Mouse (Mus musculus): Measurements from ENCODE around the gene Ntsr2.

Ntsr2 gene
- long read RNA-seq, experiment 1, result 0 reads
- long read RNA-seq, experiment 2, result 0 reads

DNA sequence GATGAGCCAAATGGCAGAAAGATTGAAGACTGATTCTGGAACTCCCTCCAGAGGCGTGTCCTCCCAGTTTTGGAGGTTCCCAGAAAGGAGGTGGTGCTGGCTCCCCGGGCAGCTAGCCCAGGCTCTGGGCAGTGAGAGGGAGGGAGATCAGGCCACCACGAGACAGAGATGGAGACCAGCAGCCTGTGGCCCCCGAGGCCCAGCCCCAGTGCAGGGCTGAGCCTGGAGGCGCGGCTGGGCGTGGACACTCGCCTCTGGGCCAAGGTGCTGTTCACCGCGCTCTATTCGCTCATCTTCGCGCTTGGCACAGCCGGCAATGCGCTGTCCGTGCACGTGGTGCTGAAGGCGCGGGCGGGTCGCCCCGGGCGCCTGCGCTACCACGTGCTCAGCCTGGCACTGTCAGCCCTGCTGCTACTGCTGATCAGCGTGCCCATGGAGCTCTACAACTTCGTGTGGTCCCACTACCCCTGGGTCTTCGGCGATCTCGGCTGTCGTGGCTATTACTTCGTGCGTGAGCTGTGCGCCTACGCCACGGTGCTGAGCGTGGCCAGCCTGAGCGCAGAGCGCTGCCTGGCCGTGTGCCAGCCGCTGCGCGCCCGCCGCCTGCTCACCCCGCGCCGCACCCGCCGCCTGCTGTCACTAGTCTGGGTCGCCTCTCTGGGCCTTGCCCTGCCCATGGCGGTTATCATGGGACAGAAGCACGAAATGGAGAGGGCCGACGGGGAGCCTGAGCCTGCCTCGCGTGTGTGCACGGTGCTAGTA is at the start of gene Ntsr2:
Gene Ntsr2 (plus strand): TSS at position 51 of the 762 bp plus-strand sequence.
- intact Hi-C loops (cut with DNase I), result no loop called here

DNA sequence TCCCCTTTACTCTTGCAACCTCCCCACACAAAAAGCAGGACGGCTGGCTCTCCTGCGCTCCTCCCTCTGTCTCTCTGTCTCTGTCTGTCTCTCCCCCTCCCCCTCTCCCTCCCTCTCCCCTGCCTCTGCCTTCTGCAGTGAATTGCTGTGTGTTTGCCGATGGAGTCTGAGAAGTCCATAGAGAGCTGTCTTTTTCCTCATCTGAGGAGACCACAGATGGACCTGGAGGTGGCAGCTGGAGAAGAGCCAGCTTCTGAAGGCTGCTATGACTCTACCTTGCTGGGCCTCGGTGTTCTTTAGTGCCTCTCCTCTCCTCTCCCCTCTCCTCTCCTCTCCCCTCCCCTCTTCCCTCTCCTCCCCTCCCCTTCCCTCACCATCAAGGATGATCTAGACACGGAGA is 47.6 kb upstream of the Ntsr2 start:
- intact Hi-C loops (cut with DNase I), result no loop called here

DNA sequence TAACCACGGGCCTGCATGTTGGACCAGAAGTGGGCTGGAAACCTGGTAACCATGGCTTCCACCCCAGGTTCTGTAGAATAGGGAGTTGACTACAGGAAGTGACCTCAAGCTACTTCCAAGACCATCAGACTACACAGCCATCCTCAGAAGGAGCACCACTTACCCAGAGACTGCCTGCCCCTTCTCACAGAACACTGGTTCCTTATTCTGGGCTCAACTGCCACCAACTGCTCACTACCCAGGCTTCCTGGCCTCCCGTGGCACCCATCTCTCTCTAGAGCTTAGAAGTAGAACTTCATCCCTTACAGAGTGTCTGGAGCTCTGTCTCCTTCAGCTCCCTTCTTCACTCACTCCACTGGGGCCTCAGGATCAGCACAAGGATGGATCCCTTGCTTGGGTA is 42.2 kb upstream of the Ntsr2 start, which contains the start of gene Lpin1:
Gene Lpin1 (minus strand): TSS at position 31 of the 400 bp plus-strand sequence.
- intact Hi-C loops (cut with DNase I), result no loop called here

DNA sequence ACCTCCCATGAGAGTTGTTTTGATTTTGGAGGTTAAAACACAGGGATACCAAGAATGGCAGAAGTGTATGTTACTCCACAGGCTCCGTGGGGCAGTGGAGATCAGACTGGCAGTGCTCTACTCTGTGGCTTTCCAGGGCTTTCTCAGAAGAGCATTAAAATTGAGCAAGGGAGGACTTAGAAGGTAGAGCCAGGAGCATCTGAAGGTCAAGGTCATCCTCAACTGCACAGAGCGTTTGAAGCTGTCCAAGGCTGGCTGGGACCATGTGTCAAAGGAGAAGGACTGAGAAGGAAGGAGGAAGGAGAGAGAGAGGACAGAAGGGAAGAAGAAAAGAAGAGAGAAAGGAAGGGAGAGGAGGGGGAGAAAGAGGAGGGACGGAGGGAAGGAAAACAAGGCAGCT is 38.6 kb upstream of the Ntsr2 start:
- intact Hi-C loops (cut with DNase I), result no loop called here

DNA sequence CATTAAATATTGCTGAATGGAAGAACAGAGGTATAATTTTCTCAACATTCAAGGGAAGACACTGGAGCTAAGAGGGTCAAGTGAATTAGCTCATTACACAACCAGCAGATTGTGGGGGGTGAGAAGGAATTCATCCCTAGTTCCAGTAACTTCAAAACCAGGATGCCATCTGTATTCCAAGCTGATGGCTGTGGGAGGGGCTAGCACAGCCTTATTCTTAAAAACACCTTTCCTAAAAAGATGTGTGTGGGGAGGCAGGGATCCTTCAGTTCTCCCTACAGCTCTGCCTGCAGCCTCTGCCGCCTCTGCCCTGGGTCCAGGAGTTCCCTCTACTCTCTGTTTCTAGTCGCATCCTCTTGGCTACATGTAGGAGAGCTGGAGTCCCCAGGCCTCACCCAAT is 37.4 kb upstream of the Ntsr2 start:
- intact Hi-C loops (cut with DNase I), result no loop called here

DNA sequence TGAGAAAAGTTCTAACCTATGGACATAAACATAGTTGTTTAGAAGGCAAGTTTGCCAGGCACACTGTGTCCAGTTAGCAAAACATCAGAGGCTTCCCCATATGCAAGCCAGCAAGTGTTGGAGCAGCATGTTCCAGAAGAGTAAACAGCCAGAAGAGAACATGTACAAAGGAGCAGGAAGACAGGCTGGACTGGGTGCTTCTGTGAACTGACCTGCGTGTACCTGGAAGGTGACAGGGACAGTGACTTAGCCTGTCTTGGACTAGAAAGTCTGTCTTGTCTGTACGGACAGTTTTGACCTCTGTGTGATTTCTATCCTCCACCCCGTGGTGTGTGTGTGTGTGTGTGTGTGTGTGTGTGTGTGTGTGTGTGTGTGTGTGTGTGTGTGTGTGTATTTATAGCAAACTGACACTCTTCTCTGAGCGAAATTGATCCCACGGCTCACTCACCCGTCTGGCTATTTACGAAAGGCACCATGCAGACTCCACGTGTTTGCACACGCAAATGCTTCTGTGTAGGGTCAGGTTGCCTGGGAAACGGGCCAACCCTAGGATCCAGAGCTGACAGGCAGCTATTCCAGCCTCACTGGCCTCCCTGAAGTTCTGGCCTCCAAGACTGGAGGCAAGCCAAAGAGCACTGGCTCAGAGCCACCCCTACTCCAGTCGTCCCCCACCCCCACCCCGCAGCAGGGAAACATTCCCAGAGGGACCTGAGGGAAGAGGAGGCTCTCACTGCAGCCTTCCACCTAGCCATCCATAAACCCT is 34.5 kb upstream of the Ntsr2 start:
- intact Hi-C loops (cut with DNase I), result no loop called here

DNA sequence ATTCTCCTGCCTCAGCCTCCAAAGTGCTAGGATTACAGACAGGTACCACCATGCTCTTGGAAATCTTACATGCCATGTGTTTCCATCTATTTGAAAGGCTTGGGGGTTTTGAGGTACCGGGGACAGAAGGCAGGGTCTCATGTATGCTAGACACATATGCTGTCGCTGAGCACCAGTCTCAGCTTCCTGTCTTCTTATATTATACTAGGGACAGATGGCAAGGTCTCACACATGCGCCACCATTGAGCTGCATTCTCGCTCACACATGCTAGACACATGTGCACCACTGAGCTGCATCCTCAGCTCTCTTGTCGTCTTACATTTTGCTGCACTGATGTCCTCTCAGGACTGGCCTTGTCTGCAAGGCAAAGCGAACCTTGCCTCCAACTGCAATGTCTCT is 33.7 kb upstream of the Ntsr2 start:
- intact Hi-C loops (cut with DNase I), result no loop called here

DNA sequence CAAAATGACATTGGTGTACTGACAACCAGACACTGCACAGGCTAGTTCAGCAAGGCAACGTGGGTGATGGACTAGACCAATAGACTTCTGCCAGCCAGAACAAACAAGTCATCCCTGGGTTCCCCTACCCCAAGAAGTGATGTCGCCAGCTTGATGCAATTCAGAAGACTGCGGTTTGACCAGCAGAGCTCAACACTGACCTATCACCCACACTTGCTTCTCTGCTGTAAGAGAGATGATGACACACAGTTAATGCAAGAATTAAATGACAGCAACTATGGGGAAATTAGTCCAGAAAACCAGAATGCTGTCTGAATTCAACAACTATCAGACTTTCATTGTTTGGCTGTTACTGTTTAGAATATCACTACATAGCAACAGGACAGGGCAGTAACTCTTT is 33.0 kb upstream of the Ntsr2 start:
- intact Hi-C loops (cut with DNase I), result no loop called here

DNA sequence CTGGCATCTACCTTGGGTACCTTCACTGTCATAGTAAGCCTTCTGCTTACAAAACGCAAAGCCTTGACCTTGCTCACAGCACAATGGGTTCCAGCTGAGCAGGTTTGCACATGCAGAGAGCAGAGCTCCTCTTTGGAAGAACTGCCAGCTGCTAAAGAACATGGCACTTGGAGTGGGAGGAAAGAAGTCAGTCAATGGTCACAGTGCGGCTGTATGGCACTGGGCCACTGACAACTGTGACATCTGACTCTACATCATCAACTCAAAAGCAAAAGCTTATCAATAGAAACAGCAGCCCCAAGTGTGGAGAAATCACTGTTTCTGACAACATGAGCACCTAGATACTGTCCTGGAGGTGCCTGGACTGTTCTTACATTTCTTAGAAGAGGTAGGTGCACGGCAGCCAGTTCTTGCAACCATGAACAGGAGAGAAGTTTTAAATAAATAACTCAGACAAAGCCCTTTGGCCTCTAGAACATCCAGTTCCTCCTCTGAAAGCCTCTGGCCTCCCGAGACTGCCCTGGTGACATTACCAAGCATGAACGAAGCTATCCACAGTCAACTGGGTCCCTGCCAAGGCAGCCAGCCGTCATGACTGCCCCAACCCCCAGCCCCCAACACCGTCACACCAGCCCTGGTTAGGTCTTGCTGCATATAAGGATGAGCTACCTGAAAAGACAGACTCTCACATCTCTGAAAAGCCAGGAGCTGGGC is 22.9 kb upstream of the Ntsr2 start:
- intact Hi-C loops (cut with DNase I), result no loop called here

DNA sequence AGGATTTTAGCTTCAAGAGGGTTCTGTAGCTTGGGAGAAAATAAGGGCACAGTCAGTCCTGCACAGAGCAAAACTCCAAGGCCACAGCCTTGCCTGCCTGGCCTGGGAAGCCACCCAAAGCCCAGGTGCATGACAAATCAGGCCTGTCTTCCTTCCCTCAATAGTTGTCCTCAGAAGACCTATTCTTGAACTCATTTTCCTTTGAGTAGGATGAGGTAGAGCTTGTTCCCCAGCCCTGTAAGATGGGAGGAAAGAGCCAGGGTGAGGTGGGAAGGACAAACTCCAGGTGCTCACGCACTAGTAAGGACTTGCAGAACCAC is 22.4 kb upstream of the Ntsr2 start:
- intact Hi-C loops (cut with DNase I), result no loop called here

DNA sequence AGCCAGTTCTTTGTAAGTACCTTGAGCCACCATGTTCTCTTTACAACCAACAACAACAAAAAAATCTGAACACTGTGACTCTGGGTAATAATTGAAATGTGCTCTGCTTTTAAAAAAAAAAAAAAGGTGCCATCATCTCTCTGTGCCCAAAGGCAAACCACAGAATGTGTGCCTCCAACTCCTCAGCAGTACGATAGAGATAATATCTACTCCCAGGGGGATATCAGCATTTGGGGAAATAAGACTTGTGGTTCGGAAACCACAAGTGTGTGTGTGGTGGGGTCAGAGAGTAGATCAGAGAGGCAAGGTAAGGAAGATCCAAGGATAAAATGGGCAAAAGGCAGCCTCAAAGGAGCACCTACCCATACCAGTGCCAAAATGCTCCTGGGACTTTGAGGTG is 21.8 kb upstream of the Ntsr2 start:
- intact Hi-C loops (cut with DNase I), result no loop called here

DNA sequence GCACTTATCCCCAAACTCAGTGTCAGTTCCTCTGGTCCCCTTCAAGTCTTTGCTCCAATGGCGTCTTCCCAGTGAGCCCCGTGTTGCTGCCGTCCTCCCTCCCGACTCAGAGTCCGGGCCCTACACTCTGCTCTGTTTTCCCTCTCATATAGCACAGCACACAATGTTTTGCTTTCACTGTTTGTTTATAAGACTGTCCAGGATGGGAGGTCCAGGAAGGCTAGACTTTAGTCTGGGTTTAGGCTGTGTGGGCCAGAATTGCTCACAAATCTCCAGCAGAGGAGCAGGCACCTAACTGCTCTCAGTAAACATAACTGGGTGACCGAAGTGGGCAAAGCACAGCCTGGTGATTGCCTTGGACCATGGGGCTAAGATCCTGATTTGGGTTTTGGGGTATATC is 19.9 kb upstream of the Ntsr2 start:
- intact Hi-C loops (cut with DNase I), result no loop called here

DNA sequence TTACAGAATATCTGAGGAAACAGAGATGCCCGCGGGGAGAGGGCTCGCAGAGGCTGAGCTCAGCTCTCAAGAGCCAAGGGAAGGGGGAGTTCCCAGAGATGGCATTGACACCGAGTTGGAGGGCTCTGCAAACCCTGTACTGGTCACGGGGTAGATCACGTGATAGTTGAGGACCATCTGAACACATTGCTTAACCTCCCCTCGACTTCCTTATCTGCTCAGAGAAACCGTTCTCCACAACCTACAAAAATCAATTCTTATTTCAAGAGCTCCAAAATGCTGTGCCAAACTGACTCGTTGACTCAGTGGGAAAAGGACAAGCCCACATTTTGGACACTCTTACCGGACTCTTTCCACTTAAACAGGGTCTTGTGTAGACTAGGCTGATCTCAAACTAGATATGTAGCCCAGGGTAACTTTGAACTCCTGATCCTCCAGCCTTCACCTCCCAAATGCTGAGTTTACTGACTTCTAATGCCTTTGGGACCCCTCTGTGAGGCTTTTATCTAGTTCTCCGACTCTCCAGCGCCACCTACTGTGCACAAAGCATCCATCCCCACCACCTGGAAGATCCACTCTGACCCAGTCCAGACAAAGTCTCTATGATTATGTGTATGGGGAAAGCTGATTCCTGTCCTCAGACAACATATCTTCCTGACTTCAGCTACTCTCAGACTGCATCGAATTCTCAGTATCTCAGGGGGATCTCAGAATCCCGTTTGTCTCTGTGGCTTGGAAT is 18.9 kb upstream of the Ntsr2 start:
- intact Hi-C loops (cut with DNase I), result loop anchor here (1.0 kb wide), 1 partner anchor 66 kb away; no protein-coding TSS in a partner anchor

DNA sequence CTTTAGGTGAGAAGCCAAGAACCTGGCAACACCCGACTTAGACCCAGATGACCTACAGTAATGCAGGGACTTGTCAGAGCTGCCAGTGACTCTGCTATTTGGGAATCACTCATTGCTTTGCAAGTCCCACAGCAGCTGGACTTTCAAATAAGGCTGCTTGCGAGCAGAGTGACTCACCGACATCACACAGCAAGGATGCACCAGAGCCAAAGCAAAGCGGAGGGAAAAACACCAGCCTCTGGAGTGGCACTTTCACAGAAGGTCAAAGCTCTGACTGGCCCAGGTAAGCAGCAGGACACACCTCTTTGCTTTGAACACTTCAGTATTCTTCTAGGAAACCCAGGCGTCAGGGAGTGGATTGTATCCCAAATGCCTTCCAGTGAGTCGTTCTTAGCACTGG is 17.4 kb upstream of the Ntsr2 start:
- intact Hi-C loops (cut with DNase I), result no loop called here

DNA sequence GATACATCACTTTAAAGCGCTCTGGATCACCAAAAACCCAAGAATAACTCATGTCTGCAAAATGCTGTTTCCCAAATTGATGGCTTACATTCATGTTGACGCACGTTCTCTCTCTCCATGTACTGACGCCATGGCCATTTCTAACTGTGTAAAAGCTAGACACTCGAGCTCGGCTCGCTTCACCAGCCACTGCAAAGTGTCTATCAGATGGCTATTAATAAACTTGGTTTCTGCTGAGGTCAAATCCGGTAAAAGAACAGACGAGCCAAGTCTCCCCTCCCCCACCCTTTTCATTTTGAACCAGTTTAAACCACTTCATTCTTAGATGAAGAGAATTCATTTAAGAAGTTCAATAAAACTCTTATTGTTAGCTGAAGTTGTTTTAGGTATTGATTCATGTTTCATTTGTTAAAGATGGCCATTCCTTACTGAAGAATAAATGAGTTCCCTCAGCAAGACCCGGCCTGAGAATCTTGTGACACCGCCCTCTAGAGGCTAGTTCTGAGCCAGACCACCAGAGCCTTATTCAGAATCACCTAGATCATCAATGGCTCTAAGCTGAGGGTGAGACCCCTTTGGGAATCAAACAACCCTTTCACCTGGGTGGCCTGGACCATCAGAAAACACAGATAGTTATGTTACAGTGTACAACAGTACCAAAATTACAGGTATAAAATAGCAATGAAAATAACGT is 14.0 kb upstream of the Ntsr2 start:
- intact Hi-C loops (cut with DNase I), result no loop called here

DNA sequence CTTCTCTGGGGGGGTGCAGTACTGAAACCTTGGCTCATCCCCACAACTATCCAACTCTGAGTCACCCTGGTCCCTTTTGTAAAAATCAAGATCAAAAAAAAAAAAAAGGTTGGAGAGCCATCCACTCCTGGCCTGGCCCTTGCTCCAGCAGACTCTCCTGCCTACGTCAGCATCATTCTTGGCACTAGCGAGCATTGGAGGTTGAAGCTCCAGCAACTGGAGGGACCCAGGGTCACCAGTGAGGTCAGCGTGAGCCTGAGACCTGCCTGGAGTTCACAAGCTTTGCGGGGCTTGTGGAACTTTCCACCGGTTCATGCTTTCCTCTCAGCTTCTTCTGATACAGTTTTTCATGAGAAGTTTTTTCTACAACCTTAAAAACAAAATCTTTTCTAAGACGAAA is 13.1 kb upstream of the Ntsr2 start:
- intact Hi-C loops (cut with DNase I), result no loop called here

DNA sequence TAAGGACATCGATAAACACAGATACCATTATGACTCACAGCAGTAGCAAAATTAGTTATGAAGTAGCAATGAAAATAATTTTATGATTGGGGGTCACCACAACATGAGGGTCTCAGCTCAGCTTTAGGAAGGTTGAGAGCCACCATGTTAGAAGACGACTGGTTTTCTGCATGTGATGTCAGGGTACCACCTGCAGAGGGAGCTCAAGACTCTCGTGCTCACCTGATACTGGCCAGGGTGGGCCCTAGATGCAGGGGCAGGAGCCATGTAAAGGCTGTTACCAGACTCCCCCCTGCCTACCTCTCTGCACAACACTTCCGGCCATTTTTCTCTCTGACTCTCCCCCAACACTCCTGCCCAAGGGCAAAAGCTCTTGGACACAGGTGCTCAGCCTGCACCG is 11.2 kb upstream of the Ntsr2 start:
- intact Hi-C loops (cut with DNase I), result no loop called here

DNA sequence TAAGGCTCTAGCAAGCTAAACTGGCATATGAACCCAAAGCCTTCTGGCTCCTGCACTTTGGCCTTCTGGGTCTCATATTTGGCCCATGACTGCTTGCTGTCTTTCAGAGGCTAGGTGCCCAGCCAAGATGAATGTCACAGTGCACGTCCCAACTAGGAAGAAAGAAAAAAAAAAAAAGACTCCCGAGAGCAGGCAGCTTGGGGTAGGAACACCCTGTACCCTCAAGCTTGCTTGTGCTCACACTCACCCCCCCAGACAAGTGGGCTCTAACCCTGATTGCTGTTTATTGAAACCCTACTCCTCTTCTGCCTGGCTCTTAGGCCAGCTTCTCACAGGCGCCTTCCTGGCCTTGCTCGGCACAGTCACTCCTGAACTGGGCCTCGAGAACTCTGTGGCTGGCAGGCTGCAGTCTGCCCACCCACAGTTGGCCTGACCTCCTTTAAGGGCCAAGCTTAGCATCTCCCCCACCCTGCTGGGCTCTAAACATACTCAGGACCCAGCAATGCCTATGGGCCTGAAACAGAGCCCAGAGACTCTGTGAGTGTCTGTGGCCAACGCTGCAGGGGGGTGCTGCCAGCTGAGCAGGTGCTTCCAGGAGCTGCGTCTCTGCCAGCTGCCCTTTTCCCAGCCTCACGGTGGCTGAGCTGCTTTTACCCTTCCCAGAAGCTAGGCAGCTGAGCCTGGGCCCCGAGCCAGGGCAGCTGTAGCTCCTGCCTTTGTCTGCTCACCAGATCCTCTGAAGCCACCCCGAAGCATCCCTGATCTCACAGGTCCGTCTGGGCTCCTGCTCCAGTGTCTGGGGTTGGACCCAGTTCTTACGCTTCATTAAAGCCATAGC is 9.5 kb upstream of the Ntsr2 start:
- intact Hi-C loops (cut with DNase I), result no loop called here

DNA sequence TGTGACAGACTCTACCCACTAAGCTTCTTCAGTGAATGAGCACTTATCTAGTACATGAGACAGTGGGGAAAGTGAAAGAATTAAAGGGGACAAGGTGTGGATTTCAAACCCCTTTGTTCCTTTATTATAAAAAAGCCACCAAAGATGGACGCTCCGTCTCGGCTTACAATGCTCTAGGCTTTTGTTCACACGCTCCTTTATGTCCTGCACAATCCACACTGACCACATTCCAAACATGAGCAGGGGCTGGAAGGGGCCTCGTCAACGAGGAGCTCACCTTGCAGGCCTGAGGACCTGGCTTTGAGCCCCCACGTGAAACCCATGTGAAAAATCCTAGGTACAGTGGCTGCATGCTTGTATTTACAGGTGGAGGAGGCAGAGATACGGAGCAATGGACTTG is 8.5 kb upstream of the Ntsr2 start:
- intact Hi-C loops (cut with DNase I), result no loop called here

DNA sequence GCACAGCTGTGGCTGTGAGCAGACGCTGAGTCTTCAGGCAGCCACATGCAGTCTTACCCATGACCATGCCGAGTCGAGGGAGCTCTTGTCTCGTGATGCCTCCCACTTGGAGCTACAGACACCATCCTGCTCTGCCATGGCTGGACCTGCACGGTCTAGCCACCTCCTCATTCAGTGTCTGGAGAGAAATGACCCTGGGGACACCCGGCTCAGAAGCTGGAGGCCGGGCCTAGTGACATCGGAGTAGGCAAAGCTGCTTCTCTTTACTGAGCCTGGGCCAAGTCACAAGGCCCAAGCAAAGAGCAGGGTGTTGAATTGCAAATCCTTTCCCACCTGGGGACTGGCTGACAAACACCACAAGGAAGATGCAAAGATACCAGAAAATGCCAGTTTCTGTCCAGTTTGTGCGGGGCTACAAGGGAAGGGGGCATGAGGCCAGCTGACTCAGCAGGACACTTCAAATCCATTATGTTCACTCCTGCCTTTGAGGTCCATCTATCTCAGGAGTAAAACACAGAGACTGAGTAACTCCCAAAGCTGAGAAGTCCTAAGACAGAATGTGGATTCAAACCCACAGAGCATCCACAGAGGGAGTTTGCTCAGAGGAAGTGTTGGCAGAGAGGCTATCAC is 6.3 kb upstream of the Ntsr2 start:
- intact Hi-C loops (cut with DNase I), result no loop called here
